Mouse (Mus musculus) ES-E14 (cell line): Measurements from ENCODE around the gene Gm17545. TPM values are rescaled to one million over a fixed set of nuclear protein-coding genes. Genes with fewer than 3 reads are reported as not detected.

ENCODE experiments used
- DNase-seq: peaks from one replicate; pipeline ENCODE4 v3.0.0-alpha.2; 2013; ENCODE audit warnings: low read depth, low spot score
- H3K27ac ChIP-seq: 2 replicates; pipeline ENCODE4 v1.5.1; 2012; ENCODE audit warnings: low read depth, mild to moderate bottlenecking, low read length, moderate library complexity, mixed read lengths; ENCODE audit not compliant: poor library complexity, insufficient read depth, severe bottlenecking
- H3K36me3 ChIP-seq: 2 replicates; pipeline ENCODE4 v1.6.1; 2012; ENCODE audit warnings: mild to moderate bottlenecking, low read length, moderate library complexity, mixed read lengths; ENCODE audit not compliant: control insufficient read depth, poor library complexity, insufficient read depth, severe bottlenecking
- H3K4me1 ChIP-seq, 2 experiments: fragments of 150-350 bp in 1 of 2; sonication (generic) in 1 of 2; 2 replicates each; pipeline ENCODE4 v1.6.1; 2012; ENCODE audit warnings: low read length in 2 of 2, mild to moderate bottlenecking in 1 of 2, mixed read lengths in 1 of 2; ENCODE audit not compliant: control insufficient read depth in 2 of 2, insufficient read depth in 2 of 2, poor library complexity in 1 of 2
- H3K4me3 ChIP-seq, 2 experiments: fragments of 150-350 bp in 1 of 2; sonication (generic) in 1 of 2; 2 replicates each; pipeline ENCODE4 v1.5.1; 2012; ENCODE audit warnings: low read length in 2 of 2, low read depth in 1 of 2, mild to moderate bottlenecking in 1 of 2, mixed read lengths in 1 of 2; ENCODE audit not compliant: insufficient read depth in 1 of 2, poor library complexity in 1 of 2, severe bottlenecking in 1 of 2
- H3K9ac ChIP-seq: 2 replicates; pipeline ENCODE4 v1.6.1; 2012; ENCODE audit warnings: low read depth, mild to moderate bottlenecking, low read length, mixed read lengths; ENCODE audit not compliant: poor library complexity, insufficient read depth, severe bottlenecking
- H3K9me3 ChIP-seq: fragments of 150-350 bp; sonication (generic); 2 replicates; pipeline ENCODE4 v1.6.1; 2012; ENCODE audit warnings: low read depth, mild to moderate bottlenecking, low read length; ENCODE audit not compliant: control insufficient read depth, insufficient read depth
- CHD2 ChIP-seq: IDR thresholded peaks from 2 replicates; pipeline ENCODE4 v1.6.1; 2014; ENCODE audit warnings: mild to moderate bottlenecking, low read depth, low read length, inconsistent platforms
- HCFC1 ChIP-seq: IDR thresholded peaks from 2 replicates; pipeline ENCODE4 v1.6.1; 2012; ENCODE audit warnings: low read length, inconsistent platforms, borderline replicate concordance; ENCODE audit not compliant: insufficient read depth
- MAFK ChIP-seq: IDR thresholded peaks from 2 replicates; pipeline ENCODE4 v1.6.1; 2014; ENCODE audit warnings: mild to moderate bottlenecking, low read depth, low read length, inconsistent platforms; ENCODE audit not compliant: insufficient read depth
- ZC3H11A ChIP-seq: IDR thresholded peaks from 2 replicates; pipeline ENCODE4 v1.6.1; 2012; ENCODE audit warnings: low read depth, mild to moderate bottlenecking, inconsistent platforms, low read length, borderline replicate concordance
- ZNF384 ChIP-seq: IDR thresholded peaks from 2 replicates; pipeline ENCODE4 v1.6.1; 2012; ENCODE audit warnings: low read depth, low read length, inconsistent platforms
- in situ Hi-C, 2 experiments: fragments of 600-800 bp; cut with MboI; formaldehyde crosslinking; loops; one replicate each; pipeline ENCODE4 v1.15.1; 2025; ENCODE audit warnings: low sequenced_read_pairs in 2 of 2, inconsistent platforms in 1 of 2; ENCODE audit not compliant: unreplicated experiment in 2 of 2
- total RNA-seq: library from RNA; depleted of rRNA; stranded (reverse); fragments of 300-350 nt; gene quantifications from 2 replicates; pipeline ENCODE4 v1.2.3, GENCODE M21; 2012

The Gm17545 gene
- total RNA-seq, 1 experiment: not detected

GRCm38 (mm10) chr9:22484562-22485308 lies 30.6 kb downstream of the Gm17545 start:
- no peak overlapping the region for H3K9ac ChIP-seq

GRCm38 (mm10) chr9:22486211-22486610 lies 32.1 kb downstream of the Gm17545 start:
- TF ChIP-seq MAFK: no peak
- TF ChIP-seq ZC3H11A: no peak
- no peak for TF ChIP-seq ZNF384
- TF ChIP-seq CHD2: no peak
- no peak for TF ChIP-seq HCFC1
- in situ Hi-C loops: no loop called here
- peaks cover 0 to 5% of the 10 kb centered on the region in 2 experiments; a peak in 1 of 4 replicates for H3K4me1 ChIP-seq
- H3K9ac ChIP-seq: peak overlapping the region; percentile 78
- H3K36me3 ChIP-seq: no peaks in the 10 kb centered on the region
- peak overlapping the region; percentile 60 to 75 for H3K4me3 ChIP-seq
- no peak for DNase-seq
- H3K9me3 ChIP-seq: no peaks in the 10 kb centered on the region
- no peak overlapping the region for H3K27ac ChIP-seq

More at GRCm38 (mm10) chr9:22484562-22485308, 30.6 kb downstream of the Gm17545 start:
- in situ Hi-C loops: no loop called here
- H3K4me1 ChIP-seq: peaks cover 0 to 5% of the 10 kb centered on the region in 2 experiments; a peak in 1 of 4 replicates
- DNase-seq: no peak
- H3K27ac ChIP-seq: no peak overlapping the region
- no peaks in the 10 kb centered on the region for H3K36me3 ChIP-seq
- H3K4me3 ChIP-seq: no peak overlapping the region
- no peaks in the 10 kb centered on the region for H3K9me3 ChIP-seq
- TF ChIP-seq ZC3H11A (no peak), CHD2 (no peak), MAFK (no peak), ZNF384 (no peak), HCFC1 (no peak)

GRCm38 (mm10) chr9:22488963-22489362 lies 34.9 kb downstream of the Gm17545 start:
- H3K27ac ChIP-seq: no peak overlapping the region
- no peak for TF ChIP-seq ZNF384
- no peak for TF ChIP-seq ZC3H11A
- TF ChIP-seq MAFK: no peak
- TF ChIP-seq HCFC1: no peak
- TF ChIP-seq CHD2: no peak
- H3K4me1 ChIP-seq: peaks cover 0 to 5% of the 10 kb centered on the region in 2 experiments; a peak in 1 of 4 replicates
- no peaks in the 10 kb centered on the region for H3K9me3 ChIP-seq
- no peak overlapping the region for H3K9ac ChIP-seq
- H3K4me3 ChIP-seq: no peak overlapping the region
- in situ Hi-C loops: no loop called here
- DNase-seq: no peak
- H3K36me3 ChIP-seq: no peaks in the 10 kb centered on the region

- no peak for DNase-seq
- H3K9ac ChIP-seq: no peak overlapping the region
- in situ Hi-C loops: no loop called here
- no peak overlapping the region for H3K27ac ChIP-seq
- H3K4me1 ChIP-seq: no peaks in the 10 kb centered on the region
- no peaks in the 10 kb centered on the region for H3K9me3 ChIP-seq
- 0 out of 4 replicates have a peak overlapping the region, but pooled peaks of 1 of the 2 experiments have one; percentile 6 for H3K4me3 ChIP-seq
- H3K36me3 ChIP-seq: no peaks in the 10 kb centered on the region
- TF ChIP-seq ZNF384 (no peak), CHD2 (no peak), HCFC1 (no peak), MAFK (no peak), ZC3H11A (no peak)
Observed at GRCm38 (mm10) chr9:22494203-22494807, 40.2 kb downstream of the Gm17545 start.
